Mouse (Mus musculus) CH12.LX (cell line): ENCODE measurements around the gene Sgsm3. TPM values are rescaled to one million over a fixed set of nuclear protein-coding genes. Genes with fewer than 3 reads are reported as not detected.

Experiments
- DNase-seq: peaks from one replicate; pipeline ENCODE4 v3.0.0-alpha.2; 2013; ENCODE audit errors: extremely low read depth
- H3K27ac ChIP-seq: 2 replicates; pipeline ENCODE4 v1.5.1; 2012; ENCODE audit warnings: low read depth, mild to moderate bottlenecking, control low read depth, moderate library complexity; ENCODE audit not compliant: insufficient read depth
- H3K27me3 ChIP-seq: replicated peaks from 2 replicates; pipeline ENCODE3; 2012; ENCODE audit warnings: inconsistent platforms
- H3K36me3 ChIP-seq, 2 experiments: replicated peaks in 1 of 2; 2 replicates each; pipeline versions ENCODE3 to v1.6.1; 2012; ENCODE audit warnings: inconsistent platforms in 1 of 2, low read length in 1 of 2, mild to moderate bottlenecking in 1 of 2, mixed read lengths in 1 of 2, moderate library complexity in 1 of 2; ENCODE audit not compliant: control insufficient read depth in 1 of 2, insufficient read depth in 1 of 2
- H3K4me1 ChIP-seq, 2 experiments: 2 replicates each; pipeline ENCODE4 v1.6.1; 2012; ENCODE audit warnings: inconsistent platforms in 1 of 2, moderate library complexity in 1 of 2; ENCODE audit not compliant: insufficient read depth in 2 of 2, control insufficient read depth in 1 of 2
- H3K4me2 ChIP-seq: 2 replicates; pipeline ENCODE4 v1.6.1; 2012; ENCODE audit warnings: low read depth, mild to moderate bottlenecking, control low read depth; ENCODE audit not compliant: poor library complexity, insufficient read depth, severe bottlenecking
- H3K4me3 ChIP-seq, 3 experiments: fragments of 150-350 bp in 1 of 3; sonication (generic) in 1 of 3; replicated peaks in 1 of 3; 2 replicates each; pipeline versions ENCODE3 to v1.5.1; 2011 to 2012; ENCODE audit warnings: low read depth in 2 of 3, low read length in 2 of 3, mild to moderate bottlenecking in 2 of 3, moderate library complexity in 2 of 3, control low read depth in 1 of 3, improper control_type of control experiment in 1 of 3, inconsistent platforms in 1 of 3, mixed read lengths in 1 of 3; ENCODE audit not compliant: poor library complexity in 1 of 3
- H3K79me2 ChIP-seq: replicated peaks from 2 replicates; pipeline ENCODE4 v1.6.1; 2012; ENCODE audit warnings: mild to moderate bottlenecking, moderate library complexity; ENCODE audit not compliant: control insufficient read depth, poor library complexity, insufficient read depth, severe bottlenecking; ENCODE audit errors: extremely low read depth
- H3K9ac ChIP-seq: 2 replicates; pipeline ENCODE4 v1.6.1; 2012; ENCODE audit warnings: low read depth, mild to moderate bottlenecking, control low read depth, moderate library complexity; ENCODE audit not compliant: insufficient read depth
- H3K9me3 ChIP-seq: replicated peaks from 2 replicates; pipeline ENCODE3; 2012; ENCODE audit warnings: low read length, inconsistent platforms, mixed read lengths
- BHLHE40 ChIP-seq: IDR thresholded peaks from 2 replicates; pipeline ENCODE4 v1.6.1; 2011; ENCODE audit warnings: mild to moderate bottlenecking, low read depth, low read length, improper control_type of control experiment
- CHD1 ChIP-seq: IDR thresholded peaks from 2 replicates; pipeline ENCODE4 v1.6.1; 2012; ENCODE audit warnings: low read depth, low read length, improper control_type of control experiment, inconsistent platforms
- CHD2 ChIP-seq: IDR thresholded peaks from 2 replicates; pipeline ENCODE4 v1.6.1; 2011; ENCODE audit warnings: low read length, improper control_type of control experiment
- CTCF ChIP-seq, 2 experiments: IDR thresholded peaks in 1 of 2; conservative IDR thresholded peaks in 1 of 2; 2 replicates each; pipeline ENCODE4 v1.5.1; 2011 to 2012; ENCODE audit warnings: low read depth in 2 of 2, low read length in 2 of 2, improper control_type of control experiment in 1 of 2, inconsistent platforms in 1 of 2, mild to moderate bottlenecking in 1 of 2, moderate library complexity in 1 of 2
- E2F4 ChIP-seq: IDR thresholded peaks from 2 replicates; pipeline ENCODE4 v1.6.1; 2011; ENCODE audit warnings: low read depth, low read length, improper control_type of control experiment; ENCODE audit not compliant: insufficient replicate concordance
- IRF4 ChIP-seq: IDR thresholded peaks from 2 replicates; pipeline ENCODE4 v1.6.1; 2014; ENCODE audit warnings: low read depth, mild to moderate bottlenecking, inconsistent platforms, low read length, improper control_type of control experiment
- JUN ChIP-seq: IDR thresholded peaks from 2 replicates; pipeline ENCODE4 v1.6.1; 2011; ENCODE audit warnings: low read depth, mild to moderate bottlenecking, low read length, improper control_type of control experiment, moderate library complexity; ENCODE audit not compliant: insufficient read depth
- KAT2A ChIP-seq: IDR thresholded peaks from 2 replicates; pipeline ENCODE4 v1.6.1; 2012; ENCODE audit warnings: low read length, improper control_type of control experiment, inconsistent platforms; ENCODE audit not compliant: insufficient replicate concordance
- MAFK ChIP-seq: IDR thresholded peaks from 2 replicates; pipeline ENCODE4 v1.6.1; 2011; ENCODE audit warnings: low read length, improper control_type of control experiment; ENCODE audit not compliant: insufficient replicate concordance
- MAX ChIP-seq: IDR thresholded peaks from 2 replicates; pipeline ENCODE4 v1.6.1; 2011; ENCODE audit warnings: low read length, improper control_type of control experiment
- MEF2A ChIP-seq: IDR thresholded peaks from 2 replicates; pipeline ENCODE4 v1.6.1; 2014; ENCODE audit warnings: low read depth, mild to moderate bottlenecking, inconsistent platforms, low read length, improper control_type of control experiment, borderline replicate concordance
- MXI1 ChIP-seq: IDR thresholded peaks from 2 replicates; pipeline ENCODE4 v1.6.1; 2011; ENCODE audit warnings: mild to moderate bottlenecking, low read depth, low read length, improper control_type of control experiment
- MYC ChIP-seq: IDR thresholded peaks from 2 replicates; pipeline ENCODE4 v1.6.1; 2011; ENCODE audit warnings: low read depth, mild to moderate bottlenecking, improper control_type of control experiment, low read length
- PAX5 ChIP-seq: IDR thresholded peaks from 2 replicates; pipeline ENCODE4 v1.6.1; 2012; ENCODE audit warnings: low read length, inconsistent platforms, mixed read lengths
- POLR2A ChIP-seq: IDR thresholded peaks from 2 replicates; pipeline ENCODE4 v1.6.1; 2011; ENCODE audit warnings: low read depth, mild to moderate bottlenecking, improper control_type of control experiment, low read length
- RAD21 ChIP-seq: IDR thresholded peaks from 2 replicates; pipeline ENCODE4 v1.6.1; 2011; ENCODE audit warnings: low read depth, mild to moderate bottlenecking, low read length, improper control_type of control experiment, moderate library complexity
- RCOR1 ChIP-seq: conservative IDR thresholded peaks from 2 replicates; pipeline ENCODE4 v1.6.1; 2012; ENCODE audit warnings: low read depth, mild to moderate bottlenecking, inconsistent platforms, low read length, improper control_type of control experiment
- SIN3A ChIP-seq: IDR thresholded peaks from 2 replicates; pipeline ENCODE4 v1.6.1; 2012; ENCODE audit warnings: low read length, improper control_type of control experiment, inconsistent platforms
- SMC3 ChIP-seq: IDR thresholded peaks from 2 replicates; pipeline ENCODE4 v1.6.1; 2011; ENCODE audit warnings: low read depth, low read length, improper control_type of control experiment
- TCF12 ChIP-seq: IDR thresholded peaks from 2 replicates; pipeline ENCODE4 v1.6.1; 2014; ENCODE audit warnings: low read depth, mild to moderate bottlenecking, inconsistent platforms, low read length, improper control_type of control experiment
- UBTF ChIP-seq: IDR thresholded peaks from 2 replicates; pipeline ENCODE4 v1.6.1; 2012; ENCODE audit warnings: low read depth, mild to moderate bottlenecking, inconsistent platforms, low read length, improper control_type of control experiment, moderate library complexity
- USF1 ChIP-seq: IDR thresholded peaks from 2 replicates; pipeline ENCODE4 v1.6.1; 2014; ENCODE audit warnings: low read depth, mild to moderate bottlenecking, inconsistent platforms, low read length, improper control_type of control experiment
- USF2 ChIP-seq: conservative IDR thresholded peaks from 2 replicates; pipeline ENCODE4 v1.6.1; 2011; ENCODE audit warnings: low read depth, low read length, improper control_type of control experiment
- ZC3H11A ChIP-seq: IDR thresholded peaks from 2 replicates; pipeline ENCODE4 v1.6.1; 2012; ENCODE audit warnings: low read depth, mild to moderate bottlenecking, inconsistent platforms, low read length, improper control_type of control experiment
- ZMIZ1 ChIP-seq: IDR thresholded peaks from 2 replicates; pipeline ENCODE4 v1.6.1; 2012; ENCODE audit warnings: low read depth, mild to moderate bottlenecking, inconsistent platforms, low read length, improper control_type of control experiment
- ZNF384 ChIP-seq: IDR thresholded peaks from 2 replicates; pipeline ENCODE4 v1.6.1; 2012; ENCODE audit warnings: low read depth, low read length, improper control_type of control experiment, inconsistent platforms
- dilution Hi-C: fragments of 300-500 bp; cut with MboI; formaldehyde crosslinking; loops from 2 replicates; pipeline ENCODE4 v1.14.3; 2020; ENCODE audit warnings: low sequenced_read_pairs; ENCODE audit not compliant: extremely low pct_unique_long_range_greater_than_20kb, extremely low pct_ligation_motif_present
- in situ Hi-C: fragments of 300-500 bp; cut with MboI; formaldehyde crosslinking; loops from 3 replicates; pipeline ENCODE4 v1.14.3; 2019; ENCODE audit warnings: low sequenced_read_pairs, low pct_ligation_motif_present, low pct_unique_long_range_greater_than_20kb, mixed read lengths
- polyA plus RNA-seq: library from polyadenylated mRNA; unstranded; fragments of >175 nt; gene quantifications from 2 replicates; pipeline ENCODE4 v1.2.1, GENCODE M21; 2012; ENCODE audit warnings: low read depth; ENCODE audit not compliant: insufficient read length
- total RNA-seq, 2 experiments: library from RNA; depleted of rRNA; stranded (reverse); fragments of 300-350 nt in 1 of 2; fragments of >200 nt in 1 of 2; gene quantifications; 2 replicates each; pipeline ENCODE4 v1.2.3; 2012 to 2014

Sgsm3 gene
- total and polyA plus RNA-seq, 3 experiments = 14.4 to 25.5 (median 15.0) TPM

- Histone ChIP-seq H3K9ac (no peak overlapping the region), H3K4me1 (no peaks in the 10 kb centered on the region), H3K4me3 (no peak overlapping the region), H3K79me2 (no peaks in the 10 kb centered on the region), H3K27me3 (no peaks in the 10 kb centered on the region), H3K27ac (no peak overlapping the region), H3K36me3 (peaks cover 91 to 99% of the 10 kb centered on the region in 2 experiments), H3K9me3 (no peaks in the 10 kb centered on the region), H3K4me2 (no peak overlapping the region)
- dilution Hi-C loops (no loop called here), in situ Hi-C loops (no loop called here)
- DNase-seq = no peak
- no peak for TF ChIP-seq E2F4
- no peak for TF ChIP-seq RAD21
- no peak for TF ChIP-seq CTCF (conservative IDR thresholded peaks at IDR 0.05 in 1 of 2, IDR thresholded peaks at IDR 0.05 in 1 of 2; ENCODE audit: low read depth in 2 of 2, low read length in 2 of 2)
- TF ChIP-seq USF2 = no peak
- no peak for TF ChIP-seq MAFK
- no peak for TF ChIP-seq KAT2A
- TF ChIP-seq ZC3H11A = no peak
- no peak for TF ChIP-seq MYC
- TF ChIP-seq IRF4 = no peak
- no peak for TF ChIP-seq ZMIZ1
- TF ChIP-seq PAX5 = no peak
- TF ChIP-seq UBTF = no peak
- no peak for TF ChIP-seq USF1
These were observed 35.6 kb downstream of the Sgsm3 start for GRCm38 (mm10) chr15:81013186-81013585.

GRCm38 (mm10) chr15:81015068-81015744, 37.6 kb downstream of the Sgsm3 start:
- Histone ChIP-seq H3K27ac (no peak overlapping the region), H3K4me1 (peaks cover 0 to under 1% of the 10 kb centered on the region in 2 experiments; a peak in 2 of 4 replicates), H3K9me3 (no peaks in the 10 kb centered on the region), H3K4me2 (no peak overlapping the region), H3K27me3 (no peaks in the 10 kb centered on the region), H3K79me2 (no peaks in the 10 kb centered on the region), H3K9ac (no peak overlapping the region), H3K4me3 (no peak overlapping the region), H3K36me3 (peaks cover 86 to 99% of the 10 kb centered on the region in 2 experiments)
- no peak for DNase-seq
- in situ Hi-C loops = no loop called here
- dilution Hi-C loops = no loop called here
- TF ChIP-seq MEF2A (no peak), TCF12 (no peak), RAD21 (no peak), SIN3A (no peak), MYC (no peak), ZC3H11A (no peak), MXI1 (no peak), POLR2A (no peak), SMC3 (no peak), JUN (no peak), CHD2 (no peak), BHLHE40 (no peak), CHD1 (no peak), ZMIZ1 (no peak), E2F4 (no peak), MAX (no peak), ZNF384 (no peak), RCOR1 (no peak)
